Mouse (Mus musculus): ENCODE measurements at regions not wholly inside any gene's neighbourhood (a gene's known extent, or its start where the extent isn't known, plus 50 kb on each side); places are given as distances from the start of the nearest gene placed in this dataset.

GRCm38 (mm10) chr12:35246226-35247014 lies 199.4 kb downstream of the Snx13 start:
- in situ Hi-C loops (cut with MboI, MseI), result no loop called here

- in situ Hi-C loops (cut with MboI, MseI), result no loop called here
These were observed 185.3 kb downstream of the Snx13 start for GRCm38 (mm10) chr12:35232322-35232673.

- in situ Hi-C loops (cut with MboI, MseI), result no loop called here
These were observed 184.7 kb downstream of the Snx13 start for GRCm38 (mm10) chr12:35231414-35232321.

- in situ Hi-C loops (cut with MboI, MseI), result no loop called here
These were observed 173.4 kb downstream of the Snx13 start for GRCm38 (mm10) chr12:35220429-35220828.

- in situ Hi-C loops (cut with MboI, MseI), result no loop called here
These were observed 173.0 kb downstream of the Snx13 start for GRCm38 (mm10) chr12:35220002-35220401.

GRCm38 (mm10) chr12:35216725-35217124 lies 169.7 kb downstream of the Snx13 start:
- in situ Hi-C loops (cut with MboI, MseI), result no loop called here

GRCm38 (mm10) chr12:35209399-35209798 lies 162.4 kb downstream of the Snx13 start:
- in situ Hi-C loops (cut with MboI, MseI), result no loop called here

GRCm38 (mm10) chr12:35207605-35208004 lies 160.6 kb downstream of the Snx13 start:
- in situ Hi-C loops (cut with MboI, MseI), result no loop called here

GRCm38 (mm10) chr12:35203398-35203797 lies 156.4 kb downstream of the Snx13 start:
- in situ Hi-C loops (cut with MboI, MseI), result no loop called here

GRCm38 (mm10) chr12:35200110-35200509 lies 153.1 kb downstream of the Snx13 start:
- in situ Hi-C loops (cut with MboI, MseI), result no loop called here
